Mouse (Mus musculus): Measurements from ENCODE around the gene Rhoa. TPM values are rescaled to one million over a fixed set of nuclear protein-coding genes. Genes with fewer than 3 reads are reported as not detected.

Rhoa gene
- total and polyA plus RNA-seq, 3 experiments, result 110 to 234 (median 216) TPM

GRCm38 (mm10) chr9:108271941-108272340 lies 34.0 kb upstream of the Rhoa start:
- no peaks in the 10 kb centered on the region; the same call in 1 of the 2 replicates for H3K79me2 ChIP-seq (replicated peaks; ENCODE audit: control insufficient read depth, insufficient read depth, low read length)
- H3K27ac ChIP-seq, result no peak overlapping the region
- H3K4me1 ChIP-seq (ENCODE audit: control insufficient read depth, insufficient read depth, low read length), result peaks cover 4% of the 10 kb centered on the region
- no peaks in the 10 kb centered on the region for H3K27me3 ChIP-seq (ENCODE audit: control insufficient read depth, insufficient read depth, low read length)
- 56% methylated on average over 2 of the region's 2 CpGs for WGBS
- DNase-seq, result no peak
- TF ChIP-seq EP300 (IDR thresholded peaks at IDR 0.05; ENCODE audit: insufficient read depth, low read depth, low read length) (no peak), POLR2A (IDR thresholded peaks at IDR 0.05; ENCODE audit: insufficient read depth, low read depth, low read length) (no peak), CTCF (IDR thresholded peaks at IDR 0.05) (no peak)
- intact Hi-C loops (cut with DNase I), result no loop called here
- no peak overlapping the region for H3K9ac ChIP-seq (ENCODE audit: low read depth, low read length)
- no peaks in the 10 kb centered on the region for H3K36me3 ChIP-seq (ENCODE audit: control insufficient read depth, insufficient read depth, low read length)
- H3K4me3 ChIP-seq, result no peak overlapping the region

DNA sequence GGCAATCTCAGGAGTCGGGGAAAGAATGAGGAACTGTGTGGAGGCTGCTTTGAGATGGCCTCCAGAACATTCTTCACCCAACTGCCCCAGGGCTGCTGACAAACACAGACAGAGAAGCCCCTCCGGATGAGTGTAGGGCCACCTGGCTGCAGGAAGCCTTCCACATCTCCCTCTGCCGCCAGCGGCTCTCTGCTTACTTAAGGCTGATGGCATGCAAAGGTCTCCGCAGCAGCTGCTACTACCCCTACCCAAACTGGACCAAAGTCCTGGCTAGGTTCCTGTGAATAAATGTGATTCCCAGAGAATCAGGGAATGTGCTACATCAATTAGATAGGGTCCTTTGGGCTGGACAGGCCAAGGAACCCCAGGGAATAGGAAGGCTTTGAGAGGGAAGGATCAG lies 33.2 kb upstream of the Rhoa start:
- H3K79me2 ChIP-seq (replicated peaks; ENCODE audit: control insufficient read depth, insufficient read depth, low read length), result no peaks in the 10 kb centered on the region; the same call in 1 of the 2 replicates
- intact Hi-C loops (cut with DNase I), result no loop called here
- no peaks in the 10 kb centered on the region for H3K27me3 ChIP-seq (ENCODE audit: control insufficient read depth, insufficient read depth, low read length)
- WGBS, result 65% methylated on average over 5 of the region's 5 CpGs
- no peak overlapping the region for H3K9ac ChIP-seq (ENCODE audit: low read depth, low read length)
- no peak for DNase-seq
- H3K4me1 ChIP-seq (ENCODE audit: control insufficient read depth, insufficient read depth, low read length), result no peaks in the 10 kb centered on the region; the same call in 1 of the 2 replicates
- TF ChIP-seq CTCF (IDR thresholded peaks at IDR 0.05), result no peak
- TF ChIP-seq EP300 (IDR thresholded peaks at IDR 0.05; ENCODE audit: insufficient read depth, low read depth, low read length), result no peak
- no peak for TF ChIP-seq POLR2A (IDR thresholded peaks at IDR 0.05; ENCODE audit: insufficient read depth, low read depth, low read length)
- no peaks in the 10 kb centered on the region for H3K36me3 ChIP-seq (ENCODE audit: control insufficient read depth, insufficient read depth, low read length)
- no peak overlapping the region for H3K27ac ChIP-seq
- H3K4me3 ChIP-seq, result no peak overlapping the region

DNA sequence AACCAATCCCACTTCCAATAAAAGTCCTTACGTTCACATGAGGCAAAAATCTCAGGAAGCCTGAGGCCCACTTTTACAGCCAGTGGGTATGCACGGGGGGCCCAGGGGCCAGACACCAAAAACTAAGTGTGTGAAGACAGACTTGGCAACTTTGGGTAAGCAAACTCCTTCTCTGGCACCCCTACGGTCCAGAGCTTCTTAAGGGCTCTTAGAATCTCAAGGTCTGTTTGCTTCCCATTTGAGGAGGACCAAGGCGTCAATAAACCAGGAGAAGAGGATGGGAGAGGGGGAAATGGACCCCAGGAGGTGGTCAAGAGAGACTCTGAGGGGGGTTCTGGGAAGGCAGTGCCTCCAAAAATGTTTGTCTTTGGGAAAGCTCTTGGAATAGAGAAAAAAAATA lies 32.4 kb upstream of the Rhoa start:
- no peak for DNase-seq
- no peaks in the 10 kb centered on the region; the same call in 1 of the 2 replicates for H3K4me1 ChIP-seq (ENCODE audit: control insufficient read depth, insufficient read depth, low read length)
- H3K9ac ChIP-seq (ENCODE audit: low read depth, low read length), result no peak overlapping the region
- no peak overlapping the region for H3K4me3 ChIP-seq
- H3K27ac ChIP-seq, result no peak overlapping the region
- intact Hi-C loops (cut with DNase I), result no loop called here
- 88% methylated on average over 4 of the region's 4 CpGs for WGBS
- no peaks in the 10 kb centered on the region; the same call in 1 of the 2 replicates for H3K79me2 ChIP-seq (replicated peaks; ENCODE audit: control insufficient read depth, insufficient read depth, low read length)
- H3K27me3 ChIP-seq (ENCODE audit: control insufficient read depth, insufficient read depth, low read length), result no peaks in the 10 kb centered on the region
- no peaks in the 10 kb centered on the region for H3K36me3 ChIP-seq (ENCODE audit: control insufficient read depth, insufficient read depth, low read length)
- TF ChIP-seq POLR2A (IDR thresholded peaks at IDR 0.05; ENCODE audit: insufficient read depth, low read depth, low read length) (no peak), CTCF (IDR thresholded peaks at IDR 0.05) (no peak), EP300 (IDR thresholded peaks at IDR 0.05; ENCODE audit: insufficient read depth, low read depth, low read length) (no peak)

DNA sequence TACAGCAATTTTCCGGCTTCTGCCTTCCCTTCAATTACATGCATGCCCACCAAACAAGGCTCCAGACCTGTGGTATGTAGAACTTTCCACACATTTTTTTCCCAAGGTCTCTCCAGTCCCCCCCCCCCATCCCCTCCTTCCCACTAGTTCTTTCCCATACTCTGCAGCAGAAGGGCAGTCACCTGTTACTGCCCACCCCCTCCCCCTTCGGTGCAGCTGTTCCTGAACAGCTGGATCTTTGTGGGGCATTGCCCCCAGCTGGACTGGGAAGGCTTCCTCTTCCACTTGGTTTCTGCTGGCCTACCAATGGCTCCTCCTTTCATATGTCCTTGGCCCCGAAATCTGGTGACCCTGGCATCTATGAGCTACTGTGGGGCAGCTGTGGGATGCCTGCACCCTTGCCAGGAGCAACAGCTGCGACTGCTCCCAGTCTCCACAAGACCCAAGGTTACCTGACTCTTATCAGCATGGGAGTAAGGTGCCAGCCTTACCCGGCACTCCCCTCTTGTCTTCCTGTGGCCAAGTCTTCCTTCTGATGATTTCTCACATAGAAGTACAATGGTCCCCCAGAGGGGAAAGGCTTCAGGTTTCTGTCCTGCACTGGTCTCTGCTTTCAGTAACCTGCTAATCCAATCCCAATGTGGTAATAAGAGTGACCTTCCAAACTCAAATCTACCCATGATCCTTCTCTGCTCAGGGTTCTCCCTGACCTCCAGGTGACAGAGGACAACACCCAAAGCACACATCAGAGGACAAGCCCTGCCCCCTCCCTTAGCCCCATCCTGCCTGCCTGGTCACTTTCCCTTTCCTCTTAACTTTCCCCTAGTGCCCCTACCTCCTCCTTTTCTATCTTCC lies 31.2 kb upstream of the Rhoa start:
- no peaks in the 10 kb centered on the region; the same call in 1 of the 2 replicates for H3K79me2 ChIP-seq (replicated peaks; ENCODE audit: control insufficient read depth, insufficient read depth, low read length)
- no peaks in the 10 kb centered on the region for H3K27me3 ChIP-seq (ENCODE audit: control insufficient read depth, insufficient read depth, low read length)
- 63% methylated on average over 5 of the region's 5 CpGs for WGBS
- peaks cover 3% of the 10 kb centered on the region; the same call in 1 of the 2 replicates for H3K4me1 ChIP-seq (ENCODE audit: control insufficient read depth, insufficient read depth, low read length)
- no peak overlapping the region for H3K4me3 ChIP-seq
- H3K27ac ChIP-seq, result no peak overlapping the region; the same call in 1 of the 2 replicates
- no peak for TF ChIP-seq EP300 (IDR thresholded peaks at IDR 0.05; ENCODE audit: insufficient read depth, low read depth, low read length)
- TF ChIP-seq CTCF (IDR thresholded peaks at IDR 0.05), result no peak
- TF ChIP-seq POLR2A (IDR thresholded peaks at IDR 0.05; ENCODE audit: insufficient read depth, low read depth, low read length), result no peak
- no peak for DNase-seq
- no peak overlapping the region for H3K9ac ChIP-seq (ENCODE audit: low read depth, low read length)
- no peaks in the 10 kb centered on the region for H3K36me3 ChIP-seq (ENCODE audit: control insufficient read depth, insufficient read depth, low read length)
- intact Hi-C loops (cut with DNase I), result no loop called here

DNA sequence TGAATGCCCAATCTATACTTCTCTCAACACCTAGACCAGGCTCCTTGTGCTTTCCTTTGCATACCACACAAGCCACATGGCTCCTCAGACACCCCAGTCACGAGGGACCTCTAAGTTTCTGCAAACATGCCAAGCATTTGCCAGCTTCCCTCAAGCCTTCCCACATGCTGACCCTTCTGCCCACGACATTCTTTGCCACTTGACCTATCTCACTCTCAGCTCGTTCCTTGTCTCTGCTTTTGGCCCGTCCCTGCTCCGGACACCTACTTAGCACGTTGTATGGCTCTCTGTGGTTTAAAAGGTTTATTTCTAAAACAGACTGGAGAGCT lies 30.6 kb upstream of the Rhoa start:
- DNase-seq, result no peak
- Histone ChIP-seq H3K9ac (ENCODE audit: low read depth, low read length) (no peak overlapping the region), H3K27me3 (ENCODE audit: control insufficient read depth, insufficient read depth, low read length) (no peaks in the 10 kb centered on the region), H3K27ac (no peak overlapping the region; the same call in 1 of the 2 replicates), H3K36me3 (ENCODE audit: control insufficient read depth, insufficient read depth, low read length) (no peaks in the 10 kb centered on the region), H3K4me3 (no peak overlapping the region), H3K79me2 (replicated peaks; ENCODE audit: control insufficient read depth, insufficient read depth, low read length) (no peaks in the 10 kb centered on the region; the same call in 1 of the 2 replicates), H3K4me1 (ENCODE audit: control insufficient read depth, insufficient read depth, low read length) (peaks cover 3% of the 10 kb centered on the region; the same call in 1 of the 2 replicates)
- TF ChIP-seq POLR2A (IDR thresholded peaks at IDR 0.05; ENCODE audit: insufficient read depth, low read depth, low read length) (no peak), CTCF (IDR thresholded peaks at IDR 0.05) (no peak), EP300 (IDR thresholded peaks at IDR 0.05; ENCODE audit: insufficient read depth, low read depth, low read length) (no peak)
- intact Hi-C loops (cut with DNase I), result no loop called here
- 39% methylated on average over 6 of the region's 6 CpGs for WGBS
